Mouse (Mus musculus): ENCODE measurements around the gene Sbno2. TPM values are rescaled to one million over a fixed set of nuclear protein-coding genes. Genes with fewer than 3 reads are reported as not detected.
A peak's percentile ranks its signal among the peaks of the same experiment; 100 is the strongest.

The Sbno2 gene
- total RNA-seq, 4 experiments from 2014 or later = 4.8 to 5.7 (median 5.3) TPM

DNA sequence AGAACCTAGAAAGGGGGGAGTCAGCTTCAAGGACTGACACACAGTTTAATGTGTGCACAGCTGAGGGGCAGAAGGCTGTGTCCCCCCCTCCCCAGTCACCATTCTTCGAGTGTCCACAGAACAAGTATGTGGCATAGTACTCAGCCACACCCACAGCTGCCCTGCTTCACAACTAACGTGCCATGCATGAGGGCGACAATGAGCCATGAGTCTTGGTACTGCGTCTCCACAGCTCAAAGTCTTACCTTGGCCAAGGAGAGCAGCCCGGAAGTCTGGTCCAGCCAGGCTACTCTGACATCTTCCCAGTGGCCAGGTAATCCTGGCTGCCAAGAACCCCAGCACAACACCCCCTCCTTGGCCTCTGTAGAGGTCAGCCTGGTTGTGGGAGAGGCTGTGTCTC lies 12.7 kb downstream of the Sbno2 start:
- DNase-seq (ENCODE audit: low spot score in 2 of 2) = no peak

DNA sequence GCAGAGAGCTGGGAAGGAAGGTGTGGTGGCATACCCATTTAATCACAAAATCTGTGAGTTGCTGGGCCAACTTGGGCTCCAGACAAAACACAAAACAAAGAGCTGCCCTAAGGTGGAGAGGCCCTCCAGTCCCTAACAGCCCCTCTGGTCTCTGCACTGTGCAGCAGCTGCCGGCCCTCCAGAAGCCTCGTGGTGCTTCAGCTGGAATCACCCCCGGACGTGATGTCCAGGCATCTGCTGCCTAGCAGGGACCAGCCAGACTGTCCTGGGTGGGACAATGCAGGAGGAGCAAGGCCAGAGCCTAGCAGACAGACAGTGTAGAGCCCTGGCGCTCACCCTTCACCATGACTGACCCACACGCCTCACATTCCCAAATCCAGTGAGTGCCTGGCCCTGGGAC lies 13.8 kb downstream of the Sbno2 start:
- DNase-seq (ENCODE audit: low spot score in 2 of 2) = no peak

GRCm38 (mm10) chr10:80089146-80089545 lies 16.2 kb downstream of the Sbno2 start:
- no peak for DNase-seq (ENCODE audit: low spot score in 2 of 2)

GRCm38 (mm10) chr10:80087483-80087882 lies 17.9 kb downstream of the Sbno2 start:
- DNase-seq (ENCODE audit: low spot score in 2 of 2) = no peak

GRCm38 (mm10) chr10:80086847-80087246 lies 18.5 kb downstream of the Sbno2 start:
- peak in 1 of 2 experiments; percentile 27 for DNase-seq (ENCODE audit: low spot score in 2 of 2)

DNA sequence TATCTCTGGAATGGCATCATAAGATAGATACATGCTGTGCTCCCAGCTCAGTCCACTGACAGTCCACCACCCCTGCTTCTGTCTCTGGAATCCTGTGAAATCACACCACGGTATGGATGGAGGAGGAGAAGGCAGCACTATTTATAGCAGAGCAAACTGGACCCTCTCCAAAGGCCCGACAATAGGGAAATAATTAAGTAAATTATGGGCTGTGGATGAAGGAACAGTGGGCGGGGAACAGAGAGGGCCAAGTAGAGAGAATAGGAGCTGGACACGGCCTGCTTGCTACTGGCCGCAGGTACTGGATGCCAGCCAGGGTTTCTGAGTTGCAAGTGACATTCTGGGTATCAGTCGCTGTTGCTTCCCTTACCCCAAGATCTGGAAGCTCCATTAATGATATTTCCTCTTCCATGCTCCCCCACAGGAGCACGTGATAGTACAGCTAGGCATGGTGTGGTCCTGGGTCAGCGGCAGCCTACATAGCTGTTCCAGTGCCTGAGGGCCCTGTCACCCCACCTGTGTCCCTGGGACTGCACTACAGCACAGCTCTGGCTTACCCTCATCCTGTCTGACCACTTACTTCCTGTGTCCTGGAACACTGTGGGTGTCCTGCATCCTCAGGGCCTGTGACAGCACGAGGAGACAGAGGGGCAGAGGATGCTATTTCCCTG lies 20.4 kb downstream of the Sbno2 start:
- no peak for DNase-seq (ENCODE audit: low spot score in 2 of 2)

DNA sequence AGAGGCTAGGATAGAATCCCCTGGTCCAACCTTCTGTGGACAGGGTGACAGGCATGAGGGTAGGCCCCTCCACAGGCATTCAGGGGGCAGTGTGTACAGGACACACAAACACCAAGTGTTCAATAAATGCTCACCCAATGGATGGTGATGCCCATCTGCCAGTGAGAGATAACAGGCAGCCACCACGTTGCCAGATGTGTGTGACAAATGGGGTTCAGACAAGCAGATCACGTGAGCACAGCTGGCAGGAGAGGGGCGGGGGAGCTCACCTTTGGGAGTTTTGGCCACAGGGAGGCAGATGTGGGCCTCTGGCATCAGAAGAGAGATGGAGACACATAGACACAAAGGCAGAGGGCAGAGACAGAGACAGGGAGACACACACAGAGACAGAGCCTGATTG lies 24.3 kb downstream of the Sbno2 start:
- DNase-seq (ENCODE audit: low spot score in 2 of 2) = no peak

DNA sequence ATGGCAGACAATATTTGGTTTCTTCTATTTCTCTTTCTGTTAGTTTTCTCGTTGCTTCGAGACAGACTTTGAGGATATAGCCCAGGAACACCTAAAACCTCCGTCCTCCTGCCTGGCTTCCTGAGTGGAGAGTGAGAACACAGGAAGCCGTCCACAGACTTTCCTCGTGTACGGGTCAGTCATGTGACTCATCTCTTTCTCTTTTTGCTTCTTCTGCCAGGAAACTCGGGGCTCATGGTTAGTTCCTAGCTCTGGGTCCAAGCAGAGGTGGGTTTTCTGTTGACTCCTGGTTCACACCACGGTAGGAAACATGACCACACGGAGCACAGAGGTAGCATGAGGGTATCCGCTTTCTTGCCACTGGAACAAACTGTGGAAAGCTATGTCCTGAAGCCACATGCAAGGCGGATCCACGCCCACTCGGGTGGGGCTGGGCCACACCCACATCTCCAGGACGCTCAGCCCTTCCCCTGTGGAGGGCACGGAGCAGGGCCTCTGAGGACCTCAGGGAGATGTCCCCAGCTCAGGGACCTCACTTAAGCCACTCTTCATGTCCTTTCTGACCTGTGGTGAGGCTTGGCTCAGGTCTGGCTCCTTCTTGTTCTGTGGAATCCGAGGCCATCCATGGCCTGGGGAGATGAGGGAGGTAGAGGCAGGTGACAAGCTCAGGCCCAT lies 24.8 kb downstream of the Sbno2 start:
- no peak for DNase-seq (ENCODE audit: low spot score in 2 of 2)

DNA sequence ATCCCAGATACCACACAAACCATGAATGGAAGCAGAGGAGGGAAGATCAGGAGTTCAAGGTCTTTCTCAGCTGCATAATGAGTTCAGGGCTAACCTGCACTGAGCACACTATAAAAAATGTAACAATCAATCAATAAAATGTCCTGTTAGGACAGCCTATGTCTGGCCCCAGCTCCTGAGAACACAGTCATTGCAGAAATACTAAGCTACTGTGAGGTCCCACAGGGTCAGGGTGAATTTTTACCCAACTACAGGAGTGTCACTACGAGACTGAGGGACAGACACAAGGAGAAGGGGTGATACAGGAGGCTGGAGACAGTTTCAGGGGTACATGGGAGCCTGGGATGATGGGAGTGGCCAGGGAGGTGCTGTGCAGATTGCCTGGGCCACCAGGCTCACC lies 27.0 kb downstream of the Sbno2 start:
- no peak for DNase-seq (ENCODE audit: low spot score in 2 of 2)

- no peak for DNase-seq (ENCODE audit: low spot score in 2 of 2)
Measured at GRCm38 (mm10) chr10:80077312-80077711, 28.1 kb downstream of the Sbno2 start.

DNA sequence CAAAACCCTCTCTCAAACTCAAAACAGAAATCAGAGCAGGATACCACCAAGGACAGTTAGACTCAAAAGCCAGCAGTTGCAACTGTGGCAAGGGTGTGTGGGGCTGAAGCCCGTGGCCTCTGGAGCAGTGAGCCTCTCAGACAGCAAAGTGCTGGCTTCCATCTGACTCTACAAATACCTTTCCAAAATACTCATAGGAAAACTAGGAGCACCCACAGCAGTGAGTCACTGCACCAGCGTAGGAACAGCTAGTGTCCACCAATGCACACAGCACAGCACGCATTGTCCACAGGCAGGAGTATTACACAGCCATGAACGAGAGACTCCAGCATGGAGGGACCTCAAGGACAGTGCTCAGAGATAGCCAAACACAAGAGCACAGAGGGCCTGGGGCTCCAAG lies 29.0 kb downstream of the Sbno2 start:
- DNase-seq (ENCODE audit: low spot score in 2 of 2) = no peak

DNA sequence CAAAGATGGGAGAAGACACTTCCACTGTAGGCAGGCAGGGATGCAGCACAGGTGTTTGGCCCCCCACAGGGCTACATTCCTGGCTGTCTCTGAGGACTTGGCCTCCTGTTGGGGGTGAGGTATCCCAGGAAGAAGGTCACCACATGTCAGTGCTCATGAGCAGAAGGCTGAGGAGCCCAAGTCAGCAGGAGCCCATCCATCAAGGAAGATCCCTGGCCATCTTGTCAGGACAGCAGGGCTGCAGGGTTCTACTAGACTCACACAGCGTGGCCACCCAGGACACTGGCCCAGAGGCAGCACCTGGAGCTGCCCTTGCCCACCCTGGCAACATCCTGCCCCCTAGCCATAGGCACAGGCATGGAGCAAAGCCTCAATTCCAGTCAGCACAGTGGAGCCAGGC lies 29.4 kb downstream of the Sbno2 start:
- DNase-seq (ENCODE audit: low spot score in 2 of 2) = no peak

- DNase-seq (ENCODE audit: low spot score in 2 of 2) = peak; percentile 43 to 57
Measured at GRCm38 (mm10) chr10:80074813-80075601, 30.4 kb downstream of the Sbno2 start.

GRCm38 (mm10) chr10:80072623-80073489 lies 32.5 kb downstream of the Sbno2 start:
- no peak for DNase-seq (ENCODE audit: low spot score in 2 of 2)

DNA sequence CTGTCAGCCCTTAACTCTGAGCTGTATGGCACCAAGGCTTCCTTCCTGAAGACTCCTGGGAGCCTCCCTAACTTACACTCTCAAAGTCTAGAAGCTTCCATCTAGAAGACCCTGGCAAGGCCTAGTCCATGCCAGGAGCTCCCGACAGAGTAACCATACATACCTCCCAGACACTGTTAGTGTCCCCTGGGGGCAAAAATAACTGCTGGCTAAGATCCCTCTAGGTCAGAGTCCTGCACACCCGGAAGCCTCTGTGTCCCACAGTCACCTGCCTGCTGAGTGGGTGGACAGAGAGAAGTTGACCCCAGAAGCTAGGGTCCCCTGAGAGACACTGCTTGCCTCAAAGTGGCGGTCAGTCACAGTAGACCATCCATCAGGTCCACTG lies 33.9 kb downstream of the Sbno2 start:
- no peak for DNase-seq (ENCODE audit: low spot score in 2 of 2)

DNA sequence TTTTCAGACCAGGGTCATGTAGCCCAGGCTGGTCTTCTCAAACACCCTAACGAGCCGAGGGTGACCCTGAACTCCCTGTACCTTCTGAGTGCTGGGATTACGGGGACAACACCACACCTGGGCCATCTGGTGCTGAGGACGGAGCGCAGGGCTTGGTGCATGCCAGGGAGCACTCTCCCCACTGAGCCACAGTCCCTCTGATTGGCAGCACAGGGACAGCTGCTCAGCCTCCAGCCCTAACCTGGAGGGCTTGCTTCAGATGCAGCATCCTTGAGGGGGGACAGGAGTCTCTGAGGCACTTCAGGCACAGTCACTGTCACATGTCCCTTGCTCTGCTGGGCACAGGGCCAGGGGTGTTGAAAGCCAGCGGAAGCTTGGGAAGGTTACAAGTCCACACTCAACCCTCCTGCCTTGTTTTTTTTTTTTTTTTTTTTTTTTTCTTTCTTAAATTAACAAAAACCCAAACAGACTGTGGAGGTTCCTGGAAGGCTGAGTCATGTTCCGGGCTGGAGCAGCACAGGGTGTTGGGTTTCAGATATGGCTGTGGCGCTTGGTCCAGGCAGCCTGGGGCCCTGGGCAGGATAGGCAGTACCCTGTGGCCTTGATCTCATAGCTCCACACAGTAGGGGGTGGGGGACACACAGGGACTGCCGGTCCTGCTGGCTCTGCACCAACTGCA lies 34.4 kb downstream of the Sbno2 start:
- peak; percentile 80 to 85 for DNase-seq (ENCODE audit: low spot score in 2 of 2)

GRCm38 (mm10) chr10:80069948-80070450 lies 35.4 kb downstream of the Sbno2 start:
- DNase-seq (ENCODE audit: low spot score in 2 of 2) = no peak

GRCm38 (mm10) chr10:80069251-80069650 lies 36.1 kb downstream of the Sbno2 start:
- DNase-seq (ENCODE audit: low spot score in 2 of 2) = no peak

GRCm38 (mm10) chr10:80063877-80064650 lies 41.3 kb downstream of the Sbno2 start:
- DNase-seq (ENCODE audit: low spot score in 2 of 2) = no peak

DNA sequence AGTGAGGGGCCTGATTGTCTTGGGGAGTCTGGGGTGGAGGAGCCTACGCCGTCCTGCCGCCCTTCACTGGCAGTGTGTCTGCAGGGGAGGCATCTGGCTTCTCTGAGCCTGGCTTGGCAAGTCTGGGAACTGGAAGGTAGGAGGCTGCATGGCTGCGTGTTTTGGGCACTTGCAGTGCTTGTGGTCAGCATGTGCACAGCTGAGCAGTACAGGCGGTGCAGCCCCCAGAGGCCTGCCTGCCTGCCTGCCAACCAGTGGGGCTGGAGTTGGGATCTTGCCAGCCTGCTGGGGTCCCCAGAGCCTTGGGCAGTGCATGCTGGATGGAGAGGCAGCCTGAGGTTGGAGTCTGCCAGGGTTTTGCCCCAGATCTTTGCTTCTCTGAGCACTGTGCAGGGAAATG lies 42.3 kb downstream of the Sbno2 start:
- no peak for DNase-seq (ENCODE audit: low spot score in 2 of 2)
